ENCODE assay signal across 17 mouse cellular contexts in genomic region chr17:3560534-3560933, GRCm38 (mm10). TPM values are rescaled to one million over a fixed set of nuclear protein-coding genes. Genes with fewer than 3 reads are reported as not detected.
DNase-seq lines count a peak whose midpoint lies in the region; ATAC-seq and TF ChIP-seq lines count a peak whose summit lies in the region.
"Had no signal": no experiment of that assay in that cellular context is flagged by ENCODE, and none has a peak within 500 bp of the region (broad histone marks: within the 10 kb centered on the region; RNA-seq: fewer than 3 reads in every experiment).

No protein-coding gene starts in this region.

- peak; percentile 78 for TF ChIP-seq CTCF in layer of hippocampus, adult 2 months (conservative IDR thresholded peaks at IDR 0.05)

- H3K27ac ChIP-seq in embryonic facial prominence, embryonic 11.5 days (replicated peaks; ENCODE audit: low read depth, low read length): no peak overlapping the region
- no peak overlapping the region for H3K27ac ChIP-seq in embryonic facial prominence, embryonic 10.5 days (replicated peaks)
- no peak overlapping the region for H3K27ac ChIP-seq in layer of hippocampus, adult 2 months
- H3K27ac ChIP-seq in heart, embryonic 12.5 days (ENCODE audit: poor library complexity, severe bottlenecking): no peak overlapping the region
- H3K27ac ChIP-seq: embryonic facial prominence, embryonic 13.5 days; forebrain, embryonic 12.5 days; limb, embryonic 12.5 days had no signal

- H3K4me3 ChIP-seq in embryonic facial prominence, embryonic 11.5 days (ENCODE audit: low read depth, low read length): no peak overlapping the region
- H3K4me3 ChIP-seq in embryonic facial prominence, embryonic 10.5 days: no peak overlapping the region
- no peak overlapping the region for H3K4me3 ChIP-seq in layer of hippocampus, adult 2 months
- H3K4me3 ChIP-seq in heart, embryonic 12.5 days: no peak overlapping the region
- H3K4me3 ChIP-seq: embryonic facial prominence, embryonic 13.5 days; forebrain, embryonic 12.5 days; limb, embryonic 12.5 days; myocyte had no signal

- H3K9ac ChIP-seq in embryonic facial prominence, embryonic 11.5 days (replicated peaks; ENCODE audit: low read length): no peak overlapping the region
- no peak overlapping the region for H3K9ac ChIP-seq in heart, embryonic 12.5 days
- H3K9ac ChIP-seq: embryonic facial prominence, embryonic 13.5 days; forebrain, embryonic 12.5 days; limb, embryonic 12.5 days had no signal

- H3K27me3 ChIP-seq in embryonic facial prominence, embryonic 11.5 days (ENCODE audit: control insufficient read depth, insufficient read depth, low read length): no peaks in the 10 kb centered on the region
- H3K27me3 ChIP-seq in embryonic facial prominence, embryonic 10.5 days (replicated peaks; ENCODE audit: low read depth, poor library complexity, severe bottlenecking): no peaks in the 10 kb centered on the region
- H3K27me3 ChIP-seq in splenic B cell, adult 2 months (ENCODE audit: control insufficient read depth, insufficient read depth, low read length, poor library complexity, severe bottlenecking): no peaks in the 10 kb centered on the region
- H3K27me3 ChIP-seq in heart, embryonic 12.5 days (replicated peaks): no peaks in the 10 kb centered on the region
- H3K27me3 ChIP-seq: embryonic facial prominence, embryonic 13.5 days; forebrain, embryonic 12.5 days; limb, embryonic 12.5 days had no signal

- peak; percentile 28 for DNase-seq in embryonic facial prominence, embryonic 11.5 days (ENCODE audit: low spot score)
- DNase-seq in embryonic facial prominence, embryonic 10.5 days (ENCODE audit: low spot score): no peak
- no peak for DNase-seq in layer of hippocampus, adult 2 months (ENCODE audit: low spot score in 2 of 2)
- DNase-seq in layer of hippocampus, postnatal 10 days (ENCODE audit: low spot score in 2 of 2): no peak
- peak; percentile 20 for DNase-seq in retina, embryonic 14.5 days (ENCODE audit: low spot score)
- DNase-seq in retina, postnatal 1 day: no peak
- peak; percentile 32 for DNase-seq in splenic B cell, adult 2 months (ENCODE audit: low read depth, low spot score)
- DNase-seq: adrenal gland, postnatal 36 days; cerebellum, adult 11-12 months; gastrocnemius, postnatal 36 days had no signal

- 76% methylated on average over 3 of the region's 3 CpGs for WGBS in embryonic facial prominence, embryonic 11.5 days
- WGBS in embryonic facial prominence, embryonic 10.5 days: 77% methylated on average over 3 of the region's 3 CpGs
- 72% methylated on average over 3 of the region's 3 CpGs for WGBS in heart, embryonic 12.5 days

- no peak overlapping the region for H3K4me2 ChIP-seq in embryonic facial prominence, embryonic 11.5 days (ENCODE audit: low read depth, low read length)
- no peak overlapping the region for H3K4me2 ChIP-seq in heart, embryonic 12.5 days
- H3K4me2 ChIP-seq: embryonic facial prominence, embryonic 13.5 days; forebrain, embryonic 12.5 days; limb, embryonic 12.5 days had no signal

- ATAC-seq in embryonic facial prominence, embryonic 11.5 days (replicated peaks; ENCODE audit: insufficient number of reproducible peaks, low FRiP score, low TSS enrichment, low read depth): no peak
- no peak for ATAC-seq in heart, embryonic 12.5 days (ENCODE audit: insufficient number of reproducible peaks, low FRiP score)

- no peaks in the 10 kb centered on the region for H3K36me3 ChIP-seq in embryonic facial prominence, embryonic 11.5 days (replicated peaks; ENCODE audit: control insufficient read depth, insufficient read depth, low read depth, low read length)
- H3K36me3 ChIP-seq in embryonic facial prominence, embryonic 10.5 days (replicated peaks): no peaks in the 10 kb centered on the region
- no peaks in the 10 kb centered on the region for H3K36me3 ChIP-seq in splenic B cell, adult 2 months (ENCODE audit: control insufficient read depth, insufficient read depth, low read length, poor library complexity, severe bottlenecking)
- H3K36me3 ChIP-seq in heart, embryonic 12.5 days: no peaks in the 10 kb centered on the region
- H3K36me3 ChIP-seq: embryonic facial prominence, embryonic 13.5 days; forebrain, embryonic 12.5 days; limb, embryonic 12.5 days had no signal

- no peaks in the 10 kb centered on the region for H3K9me3 ChIP-seq in embryonic facial prominence, embryonic 11.5 days (replicated peaks; ENCODE audit: control insufficient read depth, low read length)
- H3K9me3 ChIP-seq in embryonic facial prominence, embryonic 10.5 days: no peaks in the 10 kb centered on the region
- no peaks in the 10 kb centered on the region for H3K9me3 ChIP-seq in heart, embryonic 12.5 days (replicated peaks)
- H3K9me3 ChIP-seq: embryonic facial prominence, embryonic 13.5 days; forebrain, embryonic 12.5 days; limb, embryonic 12.5 days had no signal

- H3K4me1 ChIP-seq in embryonic facial prominence, embryonic 11.5 days (ENCODE audit: control insufficient read depth, insufficient read depth, low read length): no peaks in the 10 kb centered on the region
- peaks cover 18% of the 10 kb centered on the region for H3K4me1 ChIP-seq in embryonic facial prominence, embryonic 10.5 days
- H3K4me1 ChIP-seq in heart, embryonic 12.5 days (replicated peaks): peaks cover 13% of the 10 kb centered on the region

RNA-seq across cellular contexts. Expression of gene Tfb1m, which starts 3.0 kb away (rescaled TPM):
- 22.4 and 25.9 TPM in 2 replicates for polyA plus RNA-seq in embryonic facial prominence, embryonic 11.5 days (2014; fragmentation: Nextera tagmentation; extraction: Ambion mirVana)
- polyA plus RNA-seq in embryonic facial prominence, embryonic 10.5 days (2016; fragmentation: Nextera tagmentation; extraction: Ambion mirVana): 16.3 and 18.7 TPM in 2 replicates
- 1 to 10 TPM; 5.7 to 7.1 TPM for total RNA-seq in layer of hippocampus, adult 2 months (2021)
- 1 to 10 TPM; 5.0 to 5.4 TPM for total RNA-seq in layer of hippocampus, postnatal 10 days (2021)
- 18.4 and 20.4 TPM in 2 replicates for polyA plus RNA-seq in heart, embryonic 12.5 days (2016; fragmentation: Nextera tagmentation; extraction: Ambion mirVana)

RNA-seq across cellular contexts. Expression of gene Cldn20, which starts 28.2 kb away (rescaled TPM):
- polyA plus RNA-seq in embryonic facial prominence, embryonic 11.5 days (2014; fragmentation: Nextera tagmentation; extraction: Ambion mirVana): not detected in 2 replicates
- polyA plus RNA-seq in embryonic facial prominence, embryonic 10.5 days (2016; fragmentation: Nextera tagmentation; extraction: Ambion mirVana): not detected in 2 replicates
- 1 to 10 TPM in 1 of 2 experiments, not detected in 1; 1.4 TPM for total RNA-seq in layer of hippocampus, adult 2 months (2021)
- total RNA-seq in layer of hippocampus, postnatal 10 days (2021): under 1 TPM; 0.74 to 0.98 TPM
- polyA plus RNA-seq in heart, embryonic 12.5 days (2016; fragmentation: Nextera tagmentation; extraction: Ambion mirVana): 0.51 TPM in 1 of 2 replicates, not detected in the other
- total RNA-seq: gastrocnemius, postnatal 36 days; layer of hippocampus, adult 8-10 months had no signal
- polyA plus RNA-seq: forebrain, embryonic 12.5 days; limb, embryonic 12.5 days; spleen, adult 2 months had no signal

Comparison
In these comparisons a context has a peak if more than half of its experiments do, and no peak if none do; other contexts are left out.
1. DNase-seq: peak in embryonic facial prominence, embryonic 11.5 days (single experiment), retina, embryonic 14.5 days (single experiment) and splenic B cell, adult 2 months (single experiment); none in embryonic facial prominence, embryonic 10.5 days (single experiment), layer of hippocampus, adult 2 months (0 of 2), layer of hippocampus, postnatal 10 days (0 of 2) and retina, postnatal 1 day (single experiment).